Mouse (Mus musculus) kidney, postnatal 14 days (tissue): Measurements from ENCODE around the gene Btbd35f5.
"Not testable (repeated sequence)": the region's sequence is repeated elsewhere in the genome, so short reads cannot be mapped to it uniquely, and the experiment has no call there.

Experiments used
- DNase-seq: peaks from one replicate; pipeline ENCODE4 v3.0.0; 2022; ENCODE audit warnings: mixed read lengths

The Btbd35f5 gene

DNA sequence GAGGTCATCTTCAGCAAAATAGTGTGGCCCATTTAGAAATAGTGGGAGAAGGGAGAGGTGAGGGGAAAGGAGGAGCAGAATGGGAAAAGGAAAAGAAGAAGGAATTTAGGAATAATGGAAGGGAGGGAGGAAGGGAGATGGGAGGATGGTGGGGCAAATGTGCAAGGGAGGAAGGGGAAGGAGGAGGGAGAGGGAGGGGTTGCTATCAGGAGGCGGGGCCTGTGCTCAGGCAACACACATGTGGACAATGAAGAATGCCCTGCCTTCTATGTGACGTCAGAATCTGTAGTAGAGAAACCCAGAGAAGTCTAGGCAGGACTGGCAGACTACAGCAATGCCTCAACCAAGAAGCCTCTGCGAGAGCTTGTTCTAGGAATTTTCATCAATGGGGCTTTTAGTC is at the start of gene Btbd35f5:
Gene Btbd35f5 (plus strand): TSS at position 301 of the 400 bp plus-strand sequence.
- not testable (repeated sequence) for DNase-seq

DNA sequence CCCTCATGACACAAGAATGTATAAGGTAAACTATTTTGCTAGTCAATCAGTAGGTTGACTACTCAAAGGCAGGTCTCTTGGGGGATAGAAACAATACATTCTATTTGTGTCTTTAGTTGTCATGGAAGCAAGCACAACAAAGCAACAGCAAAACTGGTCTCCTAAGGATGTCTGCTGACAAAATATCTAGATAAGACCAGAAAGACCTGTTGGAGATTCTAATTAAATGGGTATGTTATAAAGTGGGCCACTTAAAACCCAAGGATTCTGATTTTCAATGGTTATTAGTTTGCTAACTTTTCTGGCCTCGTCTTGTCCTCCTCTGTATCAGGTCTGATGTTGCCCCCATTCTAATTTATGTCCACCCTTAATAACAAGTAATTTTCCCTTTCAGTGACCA is 32.2 kb upstream of the Btbd35f5 start, which contains the start of gene Gm21789:
Gene Gm21789 (plus strand): TSS at position 301 of the 400 bp plus-strand sequence.
- not testable (repeated sequence) for DNase-seq
